Mouse (Mus musculus): ENCODE measurements around the gene Fgf12.

- TF ChIP-seq CTCF (IDR thresholded peaks at IDR 0.05; ENCODE audit: low read depth, low read length) (no peak), POLR2A (IDR thresholded peaks at IDR 0.05; ENCODE audit: extremely low read depth, insufficient read depth, low read length) (no peak)
Measured at GRCm38 (mm10) chr16:28734461-28734860, 18.4 kb downstream of the Fgf12 start.
